Mouse (Mus musculus): ENCODE results near the gene Ces1d.
"Not testable (repeated sequence)": the region's sequence is repeated elsewhere in the genome, so short reads cannot be mapped to it uniquely, and the experiment has no call there.

The Ces1d gene

GRCm38 (mm10) chr8:93197685-93198525 lies at the start of gene Ces1d:
Ces1d (minus strand) TSS chr8:93197838.
- ATAC-seq (ENCODE audit: insufficient number of reproducible peaks, low FRiP score, low TSS enrichment), result no peak

GRCm38 (mm10) chr8:93246057-93246456 lies 48.4 kb upstream of the Ces1d start:
- no peak for ATAC-seq (ENCODE audit: insufficient number of reproducible peaks, low FRiP score, low TSS enrichment)

- ATAC-seq (ENCODE audit: insufficient number of reproducible peaks, low FRiP score, low TSS enrichment), result no peak
These were observed 42.2 kb upstream of the Ces1d start for GRCm38 (mm10) chr8:93239884-93240283.

GRCm38 (mm10) chr8:93235681-93236080 lies 38.0 kb upstream of the Ces1d start:
- no peak for ATAC-seq (ENCODE audit: insufficient number of reproducible peaks, low FRiP score, low TSS enrichment)

GRCm38 (mm10) chr8:93234706-93235105 lies 37.1 kb upstream of the Ces1d start:
- ATAC-seq (ENCODE audit: insufficient number of reproducible peaks, low FRiP score, low TSS enrichment), result no peak

- ATAC-seq (ENCODE audit: insufficient number of reproducible peaks, low FRiP score, low TSS enrichment), result no peak
These were observed 36.4 kb upstream of the Ces1d start for GRCm38 (mm10) chr8:93234068-93234467.

GRCm38 (mm10) chr8:93229446-93229845 lies 31.8 kb upstream of the Ces1d start, which contains the start of gene Ces1e:
Ces1e (minus strand) TSS chr8:93229619.
- ATAC-seq (ENCODE audit: insufficient number of reproducible peaks, low FRiP score, low TSS enrichment), result no peak

- no peak for ATAC-seq (ENCODE audit: insufficient number of reproducible peaks, low FRiP score, low TSS enrichment)
These were observed 31.2 kb upstream of the Ces1d start for GRCm38 (mm10) chr8:93228673-93229370.

GRCm38 (mm10) chr8:93226471-93226870 lies 28.8 kb upstream of the Ces1d start:
- not testable (repeated sequence) for ATAC-seq (ENCODE audit: insufficient number of reproducible peaks, low FRiP score, low TSS enrichment)

GRCm38 (mm10) chr8:93221896-93222295 lies 24.3 kb upstream of the Ces1d start:
- ATAC-seq (ENCODE audit: insufficient number of reproducible peaks, low FRiP score, low TSS enrichment), result no peak

- ATAC-seq (ENCODE audit: insufficient number of reproducible peaks, low FRiP score, low TSS enrichment), result no peak
These were observed 20.2 kb upstream of the Ces1d start for GRCm38 (mm10) chr8:93217867-93218266.

- ATAC-seq (ENCODE audit: insufficient number of reproducible peaks, low FRiP score, low TSS enrichment), result no peak
These were observed 19.7 kb upstream of the Ces1d start for GRCm38 (mm10) chr8:93217375-93217774.

- no peak for ATAC-seq (ENCODE audit: insufficient number of reproducible peaks, low FRiP score, low TSS enrichment)
These were observed 13.5 kb upstream of the Ces1d start for GRCm38 (mm10) chr8:93211091-93211490.

- ATAC-seq (ENCODE audit: insufficient number of reproducible peaks, low FRiP score, low TSS enrichment), result not testable (repeated sequence)
These were observed 1.5 kb upstream of the Ces1d start for GRCm38 (mm10) chr8:93199146-93199545.

GRCm38 (mm10) chr8:93196436-93196835 lies 1.2 kb downstream of the Ces1d start:
- ATAC-seq (ENCODE audit: insufficient number of reproducible peaks, low FRiP score, low TSS enrichment), result no peak

- ATAC-seq (ENCODE audit: insufficient number of reproducible peaks, low FRiP score, low TSS enrichment), result no peak
These were observed 17.0 kb downstream of the Ces1d start for GRCm38 (mm10) chr8:93180581-93181129.

GRCm38 (mm10) chr8:93176593-93176992 lies 21.0 kb downstream of the Ces1d start:
- ATAC-seq (ENCODE audit: insufficient number of reproducible peaks, low FRiP score, low TSS enrichment), result no peak

GRCm38 (mm10) chr8:93174554-93174953 lies 23.1 kb downstream of the Ces1d start:
- ATAC-seq (ENCODE audit: insufficient number of reproducible peaks, low FRiP score, low TSS enrichment), result no peak

GRCm38 (mm10) chr8:93171846-93172590 lies 25.6 kb downstream of the Ces1d start:
- no peak for ATAC-seq (ENCODE audit: insufficient number of reproducible peaks, low FRiP score, low TSS enrichment)

GRCm38 (mm10) chr8:93163363-93163762 lies 34.3 kb downstream of the Ces1d start:
- no peak for ATAC-seq (ENCODE audit: insufficient number of reproducible peaks, low FRiP score, low TSS enrichment)

GRCm38 (mm10) chr8:93151401-93151800 lies 46.2 kb downstream of the Ces1d start:
- no peak for ATAC-seq (ENCODE audit: insufficient number of reproducible peaks, low FRiP score, low TSS enrichment)
